Mouse (Mus musculus) WW6 (cell line): Measurements from ENCODE around the gene Igfbpl1.

Experiments
- DNase-seq: peaks from one replicate; pipeline ENCODE4 v3.0.0-alpha.2; 2013; ENCODE audit warnings: low read depth, low spot score

Gene Igfbpl1

GRCm38 (mm10) chr4:45822781-45823575 lies 3.7 kb downstream of the Igfbpl1 start:
- DNase-seq, result no peak

GRCm38 (mm10) chr4:45821995-45822394 lies 4.7 kb downstream of the Igfbpl1 start:
- DNase-seq, result no peak

DNA sequence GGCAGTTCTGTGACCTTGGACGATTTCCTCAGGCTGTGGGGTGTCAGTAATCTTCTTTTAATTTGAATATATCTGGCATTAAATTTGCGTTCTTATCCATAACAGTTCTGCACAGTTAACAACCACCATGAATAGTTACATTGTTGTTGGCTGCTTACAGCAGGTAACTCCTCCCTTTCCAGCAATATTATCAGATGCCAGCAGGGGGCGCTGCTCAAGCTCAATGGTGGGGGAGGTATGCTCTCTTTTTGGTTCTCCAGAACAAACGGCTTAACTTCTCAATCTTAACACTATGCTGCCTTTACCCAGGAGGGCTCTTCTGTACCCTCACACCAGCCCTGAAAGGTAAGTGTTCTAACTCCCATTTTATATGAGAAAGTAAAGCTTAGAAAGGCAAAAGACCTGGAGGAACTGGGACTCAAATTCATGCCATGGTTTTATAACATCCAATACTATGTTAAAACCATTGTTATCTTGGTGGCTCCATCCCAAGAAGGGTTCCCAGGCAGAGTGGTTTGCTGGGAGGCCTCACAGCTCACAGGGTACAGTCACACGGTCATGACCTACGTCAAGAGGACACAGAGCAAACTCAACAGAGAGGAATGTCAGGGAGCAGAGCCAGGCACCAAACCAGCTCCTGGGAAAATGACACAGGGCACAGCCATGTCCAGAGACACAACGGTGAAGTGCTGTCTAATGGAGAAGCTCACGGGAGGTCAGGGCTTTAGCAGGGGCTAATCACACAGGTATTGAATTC lies 6.5 kb downstream of the Igfbpl1 start:
- no peak for DNase-seq

DNA sequence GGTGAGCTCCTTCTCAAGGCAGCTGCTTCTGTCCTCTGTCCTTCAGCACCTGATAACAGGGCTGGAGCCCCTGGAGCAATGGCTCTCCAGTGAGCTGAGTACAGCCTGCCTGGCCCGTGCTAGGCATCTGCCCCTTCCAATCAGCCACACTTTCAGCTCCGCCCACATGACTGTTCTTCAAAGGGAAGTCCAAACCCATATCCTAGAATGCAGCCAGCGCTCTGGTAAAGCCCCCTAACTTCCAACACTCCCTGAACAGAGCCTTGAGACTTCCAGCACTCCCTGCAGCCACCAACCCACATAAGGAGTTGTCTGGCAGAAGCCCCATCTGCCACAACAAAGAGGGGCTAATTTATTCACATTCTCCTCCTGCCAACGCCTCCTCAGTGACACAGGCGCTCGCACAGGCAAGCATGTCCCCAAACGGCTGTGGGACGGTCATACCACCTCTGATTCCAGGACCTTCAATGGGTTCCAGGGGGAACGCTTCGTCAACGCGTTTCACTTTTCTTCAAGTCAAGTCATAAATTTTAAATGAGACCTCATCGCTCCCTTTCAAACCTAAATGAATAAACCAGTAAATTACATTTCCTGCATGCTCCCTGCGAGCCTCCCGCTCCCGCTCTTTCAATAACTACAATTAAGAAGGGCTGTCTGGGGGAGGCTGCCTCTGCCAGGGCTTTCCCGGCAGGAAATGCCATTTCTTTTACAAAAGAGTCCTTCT lies 7.4 kb downstream of the Igfbpl1 start:
- DNase-seq, result no peak

DNA sequence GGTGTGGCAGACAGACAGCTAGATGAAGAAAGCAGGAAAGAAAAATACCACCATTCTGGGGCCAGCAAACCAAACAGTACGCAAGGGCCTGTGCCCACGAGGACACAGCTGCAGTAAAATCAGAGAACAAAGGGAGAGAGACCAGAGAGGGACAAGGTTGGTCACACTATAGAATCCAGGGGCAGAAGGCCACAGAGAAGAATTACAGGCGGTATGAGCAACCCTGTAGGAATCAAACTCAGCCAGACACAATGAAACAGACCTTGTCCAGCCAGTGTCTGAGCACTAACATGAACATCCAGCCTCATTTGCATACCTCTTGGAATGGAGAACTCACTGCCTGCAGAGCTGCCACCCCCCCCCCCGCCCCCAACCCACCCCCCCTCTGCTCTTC lies 7.9 kb downstream of the Igfbpl1 start:
- no peak for DNase-seq

- no peak for DNase-seq
These were observed 11.2 kb downstream of the Igfbpl1 start for GRCm38 (mm10) chr4:45815542-45815941.

DNA sequence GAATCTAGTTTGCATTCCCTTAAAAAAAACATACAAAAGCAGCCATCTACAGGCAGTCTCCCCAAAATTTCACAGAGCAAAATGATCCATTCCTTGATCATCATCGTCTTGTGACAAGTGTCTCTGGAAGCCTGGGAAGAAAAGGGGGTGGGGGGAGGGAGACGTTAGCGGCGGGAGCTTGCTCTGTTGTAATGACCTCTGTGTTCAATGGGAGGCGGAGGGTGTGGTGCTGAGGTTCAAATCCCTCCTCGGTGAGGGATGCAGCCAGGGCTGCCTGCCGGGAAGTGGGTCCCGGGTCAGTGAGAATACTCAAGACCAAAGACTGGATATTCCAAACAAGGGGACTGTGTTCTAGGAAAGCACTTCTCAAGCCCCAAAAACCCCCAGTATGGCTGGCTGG lies 15.5 kb downstream of the Igfbpl1 start:
- DNase-seq, result no peak

DNA sequence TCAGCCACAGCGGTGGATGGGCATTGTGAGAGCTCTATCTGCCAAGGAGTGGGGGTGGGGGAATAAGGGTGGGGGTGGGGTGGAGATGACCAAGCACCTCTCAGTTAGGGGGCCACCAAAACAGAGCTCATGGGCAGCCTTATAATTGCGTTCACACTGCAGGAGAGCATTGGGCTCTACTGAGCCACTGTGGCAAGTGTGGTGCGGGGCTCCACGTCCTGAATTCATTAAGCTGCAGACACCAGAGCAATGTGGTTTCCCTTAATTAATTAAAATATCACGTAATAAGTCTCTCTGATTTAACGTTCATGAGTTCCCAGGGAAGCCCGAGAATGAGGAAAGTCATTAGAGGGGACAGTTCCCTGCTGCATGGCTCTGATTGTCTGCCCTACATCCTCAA lies 18.7 kb downstream of the Igfbpl1 start:
- no peak for DNase-seq

GRCm38 (mm10) chr4:45802900-45803299 lies 23.8 kb downstream of the Igfbpl1 start:
- no peak for DNase-seq

DNA sequence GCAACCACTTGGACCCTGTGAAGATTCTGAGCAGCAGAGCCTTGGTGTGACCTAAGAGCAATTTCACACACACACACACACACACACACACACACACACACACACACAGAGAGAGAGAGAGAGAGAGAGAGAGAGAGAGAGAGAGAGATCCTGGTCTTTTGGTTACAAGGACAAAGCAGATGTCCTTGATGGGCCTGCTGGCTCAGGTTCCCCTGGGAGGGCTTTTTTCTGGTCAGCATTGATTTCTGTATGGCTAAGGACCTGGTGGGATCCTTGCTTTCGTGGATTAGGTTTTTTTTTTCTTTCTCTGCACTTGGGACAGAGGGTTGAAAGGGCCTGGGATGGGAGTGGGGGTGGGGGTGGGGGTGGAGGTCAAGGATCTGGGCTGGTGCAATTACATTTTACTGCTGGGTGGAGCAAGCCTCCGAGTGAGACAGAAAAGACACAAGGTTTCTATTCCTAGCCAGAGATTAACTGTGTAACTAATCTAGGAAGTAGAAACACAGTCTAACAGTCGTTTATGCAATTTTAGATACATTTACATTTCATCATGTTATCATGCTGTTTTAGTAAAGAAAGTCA lies 26.7 kb downstream of the Igfbpl1 start:
- DNase-seq, result no peak

GRCm38 (mm10) chr4:45798964-45799363 lies 27.8 kb downstream of the Igfbpl1 start, which contains the start of gene Aldh1b1:
Aldh1b1 (plus strand) TSS chr4:45799022.
- peak; percentile 49 for DNase-seq

- DNase-seq, result no peak
These were observed 30.0 kb downstream of the Igfbpl1 start for GRCm38 (mm10) chr4:45796760-45797159.

DNA sequence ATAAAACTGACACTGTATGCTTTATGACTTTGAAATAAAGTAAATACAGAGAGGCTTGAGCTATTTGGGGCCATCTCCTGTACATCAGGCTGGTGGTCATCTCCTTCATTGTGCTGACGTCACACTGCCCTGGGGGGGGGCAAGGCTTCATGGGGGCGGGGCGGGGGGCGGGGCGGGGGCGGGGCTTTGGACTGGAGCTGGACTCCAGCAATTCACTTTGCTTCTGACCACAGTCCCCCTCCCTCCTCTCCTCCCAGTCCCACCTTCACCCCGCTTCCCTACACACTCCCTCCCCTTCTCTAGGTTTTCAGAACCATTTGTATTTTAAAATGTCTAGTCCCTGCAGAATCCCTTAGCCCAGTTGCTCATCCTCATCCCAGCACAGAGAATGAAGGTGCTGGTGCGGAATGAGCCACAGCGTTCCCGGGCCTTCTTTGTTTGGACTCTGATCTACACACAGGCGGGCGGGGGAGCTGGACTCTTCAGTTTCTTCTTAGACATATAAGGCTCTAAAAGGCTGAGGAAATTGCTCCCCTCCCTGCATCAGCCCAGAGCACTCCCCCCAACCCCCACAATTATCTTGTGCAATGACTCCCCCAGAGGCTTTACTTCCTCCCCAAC lies 31.4 kb downstream of the Igfbpl1 start:
- DNase-seq, result no peak

DNA sequence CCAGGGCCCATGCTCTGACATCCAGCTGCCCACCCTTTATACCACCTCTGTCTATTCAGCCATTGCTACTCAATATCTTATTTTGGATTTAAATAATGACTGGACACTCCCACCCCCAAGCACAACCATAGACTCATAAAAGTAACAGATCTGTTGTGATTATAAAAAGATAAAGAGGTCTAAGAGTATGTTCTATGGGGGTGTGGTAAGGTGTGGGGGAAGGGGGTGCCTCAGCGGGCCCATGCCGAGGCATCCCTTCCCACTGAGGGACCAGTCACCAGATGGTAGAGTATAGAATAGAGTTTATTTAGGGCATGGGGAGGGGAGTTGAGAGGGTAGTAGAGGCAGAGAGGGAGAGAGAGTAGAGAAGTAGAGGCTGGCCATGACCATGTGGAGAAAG lies 36.7 kb downstream of the Igfbpl1 start:
- DNase-seq, result no peak

DNA sequence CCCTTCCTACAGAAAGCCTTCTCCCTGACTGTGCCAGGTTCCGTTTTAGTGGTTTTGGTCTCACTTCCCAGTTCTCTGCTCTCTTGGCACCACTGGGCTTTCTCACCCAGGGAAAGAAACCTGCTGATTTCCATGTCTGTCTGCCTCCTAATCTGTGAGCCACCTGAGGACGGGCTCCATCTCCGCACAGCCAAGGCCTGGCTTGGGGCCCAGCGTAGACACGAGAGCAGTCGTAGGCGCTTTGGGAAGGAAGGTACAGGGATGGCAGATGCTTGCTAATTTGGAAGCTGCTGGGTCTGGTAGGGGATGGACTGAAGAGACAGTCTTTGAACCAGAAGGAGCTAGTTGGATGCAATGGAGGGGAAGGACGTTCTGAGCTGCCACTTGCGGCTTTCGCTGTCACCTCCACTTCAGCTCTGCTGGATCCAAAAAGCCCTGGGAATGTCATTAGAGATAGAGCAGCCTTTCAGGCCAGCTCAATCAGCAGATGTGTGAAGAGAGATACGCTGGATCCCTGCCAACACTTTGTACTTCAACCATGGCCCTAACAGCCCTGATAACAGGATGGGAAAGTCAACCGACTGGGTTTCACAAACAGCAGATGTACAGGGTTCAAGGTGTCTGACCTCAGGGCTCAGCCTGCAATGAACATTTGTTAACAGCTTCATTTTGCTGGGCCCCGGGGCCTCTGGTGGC lies 37.3 kb downstream of the Igfbpl1 start:
- DNase-seq, result no peak

DNA sequence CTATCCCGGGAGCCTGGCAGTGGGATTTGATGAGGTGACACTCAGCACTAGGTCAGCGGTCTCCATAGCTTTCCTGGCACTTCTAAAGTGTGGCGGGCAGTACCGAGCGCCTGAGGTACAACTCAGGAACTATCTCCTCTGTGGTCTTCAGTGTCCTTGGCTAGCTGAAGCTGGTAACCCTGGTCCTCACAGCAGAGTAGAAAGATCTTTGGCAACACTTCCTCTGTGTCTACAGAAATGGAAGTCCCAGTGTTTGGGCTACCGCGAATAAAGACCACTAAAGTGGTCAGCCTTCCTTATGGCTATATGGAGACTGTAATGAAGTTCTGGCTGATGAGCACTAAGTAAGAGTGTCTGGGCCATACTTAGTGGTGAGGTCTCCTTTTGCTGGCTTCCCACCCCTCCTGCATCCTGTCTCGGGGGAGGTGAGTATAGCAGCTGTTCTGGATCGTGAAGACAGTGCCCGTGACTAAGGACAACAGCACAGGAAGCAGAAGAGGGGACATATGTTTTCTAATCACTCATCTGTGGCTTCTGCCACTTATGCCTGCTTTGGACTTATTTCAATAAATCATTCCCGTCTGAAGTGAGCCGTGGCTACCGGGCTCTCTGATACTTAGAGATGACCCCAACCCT lies 38.2 kb downstream of the Igfbpl1 start:
- DNase-seq, result no peak

DNA sequence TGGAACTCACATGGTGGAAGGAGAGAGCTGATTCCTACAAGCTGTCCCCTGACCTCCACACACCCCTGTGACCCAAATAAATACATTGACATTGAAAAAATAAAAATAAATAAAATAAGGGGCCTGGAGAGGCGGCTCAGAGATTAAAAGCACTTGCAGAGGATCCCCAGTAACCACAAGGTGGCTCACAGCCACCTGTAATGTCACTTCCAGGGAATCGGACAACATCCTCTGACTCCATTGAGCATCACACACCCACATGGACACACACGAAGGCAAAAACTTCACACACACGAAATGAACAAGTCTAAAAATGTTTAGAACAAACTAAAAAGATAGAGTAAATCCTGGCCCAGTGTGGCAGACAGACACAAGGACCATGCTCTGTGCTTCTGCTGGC lies 40.0 kb downstream of the Igfbpl1 start:
- no peak for DNase-seq

- DNase-seq, result no peak
These were observed 40.8 kb downstream of the Igfbpl1 start for GRCm38 (mm10) chr4:45785959-45786358.

GRCm38 (mm10) chr4:45783671-45784070 lies 43.1 kb downstream of the Igfbpl1 start:
- no peak for DNase-seq

DNA sequence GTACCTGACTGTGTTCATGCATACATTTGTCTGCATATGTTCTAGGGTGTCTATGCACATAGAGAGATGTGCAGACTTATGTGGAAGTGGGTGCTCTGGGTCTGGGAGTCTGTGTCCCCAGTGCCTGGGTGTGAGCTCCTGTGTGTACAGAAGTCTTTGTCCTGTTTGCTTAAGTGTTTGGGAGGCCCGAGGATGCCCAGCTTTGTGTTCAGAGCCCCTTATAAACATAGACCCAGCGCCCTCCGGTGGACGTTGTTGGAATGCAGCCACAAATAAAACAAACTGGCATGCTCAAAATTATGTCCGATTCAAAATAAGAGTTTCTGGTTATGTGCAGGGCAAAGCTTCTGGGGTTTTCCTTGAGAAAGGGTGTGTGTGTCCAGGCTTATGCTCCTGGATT lies 55.1 kb downstream of the Igfbpl1 start:
- peak; percentile 66 for DNase-seq
